Mouse (Mus musculus): ENCODE results near the gene Slc9a1.

Gene Slc9a1

DNA sequence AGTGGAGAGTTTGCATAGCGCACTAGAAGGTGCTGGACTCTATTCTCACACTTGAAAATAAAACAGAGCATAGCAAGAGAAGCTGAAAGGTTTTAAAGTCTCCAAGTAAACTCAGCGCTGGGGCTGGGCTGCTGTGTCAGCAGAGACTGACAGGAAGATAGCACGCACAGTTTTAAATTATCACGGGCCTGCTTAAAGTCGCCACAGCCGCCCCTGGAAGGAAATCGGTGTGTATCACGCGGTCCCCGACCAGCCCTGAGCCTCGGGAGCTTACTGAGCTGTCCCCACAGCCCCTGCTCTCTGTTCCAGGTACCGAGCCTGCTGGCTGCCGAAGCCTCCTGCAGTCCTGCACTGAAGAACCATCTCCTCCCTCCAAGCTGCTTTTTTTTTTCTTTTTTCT lies 32.5 kb downstream of the Slc9a1 start:
- DNase-seq (ENCODE audit: low spot score in 2 of 2): no peak

- DNase-seq (ENCODE audit: low spot score in 2 of 2): no peak
Measured at GRCm38 (mm10) chr4:133403611-133404228, 34.2 kb downstream of the Slc9a1 start.

GRCm38 (mm10) chr4:133404256-133404655 lies 34.8 kb downstream of the Slc9a1 start:
- DNase-seq (ENCODE audit: low spot score in 2 of 2): no peak

DNA sequence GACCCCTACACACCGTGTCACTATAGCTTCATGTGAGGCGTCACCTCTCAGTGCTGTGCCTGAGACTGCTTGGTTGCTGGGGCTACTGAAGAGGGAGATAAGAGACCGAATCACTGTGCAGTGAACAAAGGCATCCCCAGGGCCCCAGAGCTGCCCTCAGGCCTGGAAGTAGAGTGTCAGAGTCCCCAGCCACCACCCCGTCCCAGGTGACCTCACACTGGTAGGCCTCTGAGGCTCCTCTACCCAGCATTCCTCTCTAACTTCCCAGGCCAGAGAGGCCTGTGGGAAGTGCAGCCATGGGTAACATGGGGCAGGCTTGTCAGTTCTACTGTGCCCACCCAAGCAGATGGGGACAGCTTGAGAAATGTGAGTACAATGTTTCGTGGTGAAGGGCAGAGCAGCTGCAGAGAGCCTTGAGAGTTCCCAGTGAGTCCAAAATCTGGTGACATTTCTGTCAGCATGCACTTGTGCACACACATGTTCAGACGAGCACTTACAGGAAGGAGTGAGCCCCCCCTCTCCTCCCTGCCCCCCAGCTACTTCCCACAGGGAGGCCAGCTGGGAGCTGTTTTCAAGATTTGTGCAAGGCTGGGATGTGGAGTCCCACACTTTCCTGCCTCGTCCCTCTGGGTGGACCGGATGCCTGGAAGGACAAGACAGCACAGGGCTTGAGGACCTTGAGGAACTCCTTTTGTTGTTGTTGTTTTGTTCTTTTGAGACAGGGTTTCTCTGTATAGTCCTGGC lies 37.0 kb downstream of the Slc9a1 start:
- no peak for DNase-seq (ENCODE audit: low spot score in 2 of 2)

GRCm38 (mm10) chr4:133407114-133407787 lies 37.7 kb downstream of the Slc9a1 start:
- no peak for DNase-seq (ENCODE audit: low spot score in 2 of 2)

- DNase-seq (ENCODE audit: low spot score in 2 of 2): no peak
Measured at GRCm38 (mm10) chr4:133408006-133408405, 38.5 kb downstream of the Slc9a1 start.

- DNase-seq (ENCODE audit: low spot score in 2 of 2): no peak
Measured at GRCm38 (mm10) chr4:133410994-133411393, 41.5 kb downstream of the Slc9a1 start.

DNA sequence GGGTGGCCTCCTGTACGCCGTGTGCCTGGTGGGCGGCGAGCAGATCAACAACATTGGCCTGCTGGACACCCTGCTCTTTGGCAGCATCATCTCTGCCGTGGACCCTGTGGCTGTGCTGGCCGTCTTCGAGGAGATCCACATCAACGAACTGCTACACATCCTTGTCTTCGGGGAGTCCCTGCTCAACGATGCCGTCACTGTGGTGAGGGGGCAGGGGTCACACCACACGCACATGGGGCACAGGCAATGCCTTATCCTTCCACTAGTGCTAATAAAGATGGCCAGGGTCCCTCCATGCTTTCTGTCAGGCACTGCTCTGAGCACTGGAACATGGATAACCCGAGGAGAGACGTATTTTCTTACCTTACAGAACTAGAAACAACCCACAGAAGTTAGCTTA lies 42.6 kb downstream of the Slc9a1 start:
- no peak for DNase-seq (ENCODE audit: low spot score in 2 of 2)

DNA sequence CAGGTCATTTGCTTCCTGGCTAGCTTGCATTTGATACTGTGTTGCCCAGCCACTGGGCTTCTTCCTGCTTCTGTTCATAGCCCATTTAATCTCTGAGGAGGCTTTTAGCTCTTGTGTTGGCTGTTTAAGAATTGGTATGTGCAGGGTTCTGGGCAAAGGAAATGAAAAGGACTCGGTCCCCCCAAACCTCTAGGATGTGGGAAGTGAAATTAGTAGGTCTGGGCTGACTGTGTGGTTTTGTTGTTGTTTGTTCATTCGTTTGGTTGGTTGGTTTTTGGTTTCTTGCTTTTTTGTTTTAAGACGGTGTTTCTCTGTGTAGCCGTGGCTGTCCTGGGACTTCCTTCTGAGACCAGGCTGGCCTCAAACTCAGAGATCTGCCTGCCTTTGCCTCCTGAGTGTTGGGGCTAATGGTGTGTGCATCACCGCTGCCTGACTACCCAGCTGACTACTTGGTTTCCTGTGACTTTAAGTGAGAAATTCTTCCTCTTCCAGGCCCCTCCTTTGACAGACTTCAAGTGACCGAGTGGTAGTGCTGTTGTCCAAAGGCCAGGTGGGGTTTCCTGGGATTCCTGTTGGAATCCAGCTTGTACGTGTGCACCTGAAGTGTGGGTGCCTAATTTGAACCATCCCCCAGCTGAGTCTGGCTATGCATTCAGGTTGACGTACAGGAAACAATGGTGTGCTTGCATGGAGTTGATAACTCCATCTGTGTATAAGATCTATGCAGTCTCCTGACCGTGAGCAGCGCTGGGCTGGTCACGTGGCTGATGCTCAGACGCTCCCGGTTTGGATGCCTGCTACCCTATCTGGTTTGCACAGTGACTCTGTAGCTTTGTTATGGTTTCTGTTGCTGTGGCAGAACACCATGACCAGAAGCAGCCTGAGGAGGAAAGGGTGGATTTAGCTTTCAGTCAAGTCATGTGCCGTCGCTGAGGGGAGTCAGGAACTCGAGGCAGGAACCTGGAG lies 43.4 kb downstream of the Slc9a1 start:
- no peak for DNase-seq (ENCODE audit: low spot score in 2 of 2)

DNA sequence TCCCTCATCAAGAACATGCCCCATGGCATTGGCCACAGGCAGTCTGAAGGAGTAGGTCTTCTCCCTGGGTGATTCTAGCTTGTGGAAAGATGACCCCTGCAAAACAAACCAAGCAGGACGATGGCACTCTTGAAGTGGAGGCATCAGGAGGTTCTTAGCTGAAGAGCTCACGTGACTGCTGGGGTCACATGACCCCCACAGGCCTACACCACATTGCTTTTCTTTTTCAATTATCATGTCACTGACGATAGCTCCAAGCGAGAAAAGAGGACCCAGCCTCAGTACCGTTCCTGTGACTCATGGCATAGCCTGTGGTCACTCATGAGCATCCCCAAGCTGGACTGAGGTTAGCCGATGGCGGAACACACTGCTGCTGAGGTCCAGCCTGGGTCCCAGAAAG lies 44.1 kb downstream of the Slc9a1 start:
- no peak for DNase-seq (ENCODE audit: low spot score in 2 of 2)

DNA sequence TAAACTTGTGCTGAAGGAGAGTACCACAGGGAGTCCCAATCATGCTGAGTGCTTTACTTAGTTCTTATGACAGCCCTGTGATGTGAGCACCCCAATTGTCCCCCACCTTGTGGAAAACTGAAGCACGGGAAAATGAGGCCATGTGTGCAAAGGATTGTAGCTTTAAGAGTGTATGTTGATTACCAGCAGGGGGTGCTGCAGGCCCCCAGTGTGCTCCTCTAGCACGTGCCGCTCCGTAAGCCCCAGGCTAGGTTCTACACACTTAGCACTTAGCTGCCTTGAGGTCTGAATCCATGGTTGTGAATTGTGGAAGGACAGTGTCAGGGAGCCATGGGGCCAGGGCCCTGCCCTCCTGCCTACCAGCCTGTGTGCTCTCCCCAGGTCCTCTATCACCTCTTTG lies 45.4 kb downstream of the Slc9a1 start:
- no peak for DNase-seq (ENCODE audit: low spot score in 2 of 2)

DNA sequence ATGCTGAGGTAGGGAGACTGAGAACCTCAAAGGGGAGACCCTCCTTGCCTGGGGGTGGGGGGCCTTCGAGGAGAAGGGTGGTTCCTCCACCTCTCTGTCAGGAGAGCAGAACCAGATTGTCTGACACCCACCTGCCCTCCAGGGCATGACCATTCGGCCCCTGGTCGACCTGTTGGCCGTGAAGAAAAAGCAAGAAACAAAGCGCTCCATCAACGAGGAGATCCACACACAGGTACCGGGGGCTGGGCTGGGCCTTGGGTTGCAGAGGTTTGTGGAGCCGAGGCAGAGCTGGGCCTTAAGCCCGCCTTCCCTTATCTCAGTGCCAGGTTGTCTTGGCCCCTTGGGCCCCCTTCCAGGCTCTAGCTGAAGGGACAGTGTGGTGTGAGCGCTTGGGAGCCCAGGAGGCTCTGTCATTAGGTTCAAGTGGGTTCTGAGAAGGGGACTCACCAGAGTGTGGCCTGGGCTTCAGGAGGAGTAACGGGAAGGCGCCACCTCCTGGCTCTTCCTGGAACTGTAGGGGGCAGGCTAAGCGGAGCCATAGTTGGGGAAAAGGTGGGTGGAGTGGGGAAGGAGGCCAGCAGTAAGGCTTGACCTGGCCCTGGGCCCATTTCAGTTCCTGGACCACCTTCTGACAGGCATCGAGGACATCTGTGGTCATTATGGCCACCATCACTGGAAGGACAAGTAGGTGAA lies 50.0 kb downstream of the Slc9a1 start:
- no peak for DNase-seq (ENCODE audit: low spot score in 2 of 2)

DNA sequence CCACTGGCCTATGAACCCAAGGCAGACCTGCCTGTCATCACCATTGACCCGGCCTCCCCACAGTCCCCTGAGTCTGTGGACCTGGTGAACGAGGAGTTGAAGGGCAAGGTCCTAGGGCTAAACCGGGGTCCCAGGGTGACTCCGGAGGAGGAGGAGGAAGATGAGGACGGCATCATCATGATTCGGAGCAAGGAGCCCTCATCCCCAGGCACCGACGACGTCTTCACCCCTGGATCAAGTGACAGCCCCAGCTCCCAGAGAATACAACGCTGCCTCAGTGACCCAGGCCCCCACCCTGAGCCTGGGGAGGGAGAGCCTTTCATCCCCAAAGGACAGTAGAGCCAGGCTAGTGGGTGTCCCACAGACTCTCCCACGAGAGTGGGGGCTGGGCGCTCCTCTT lies 52.5 kb downstream of the Slc9a1 start:
- no peak for DNase-seq (ENCODE audit: low spot score in 2 of 2)

GRCm38 (mm10) chr4:133422601-133423000 lies 53.1 kb downstream of the Slc9a1 start:
- no peak for DNase-seq (ENCODE audit: low spot score in 2 of 2)

GRCm38 (mm10) chr4:133423108-133423507 lies 53.6 kb downstream of the Slc9a1 start:
- no peak for DNase-seq (ENCODE audit: low spot score in 2 of 2)

- no peak for DNase-seq (ENCODE audit: low spot score in 2 of 2)
Measured at GRCm38 (mm10) chr4:133423691-133424090, 54.2 kb downstream of the Slc9a1 start.

DNA sequence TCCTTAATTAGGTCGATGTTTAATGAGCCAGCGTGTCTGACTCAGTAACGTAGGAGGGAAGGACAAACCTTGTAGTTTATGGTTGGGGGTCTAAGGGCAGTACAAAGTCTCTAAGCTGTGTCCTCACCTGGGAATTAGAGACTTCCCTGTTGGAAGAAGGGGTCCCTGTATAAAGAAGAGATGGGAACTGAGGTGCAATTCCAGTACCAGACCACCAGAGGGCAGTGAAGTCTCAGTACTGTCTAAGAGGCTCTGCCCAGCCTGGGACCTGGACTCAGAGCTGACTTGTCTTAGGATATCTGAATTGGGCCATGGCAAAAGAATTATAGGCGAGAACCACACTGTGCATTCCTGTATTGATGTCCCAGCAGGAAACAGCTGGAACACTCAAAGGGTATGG lies 54.6 kb downstream of the Slc9a1 start:
- DNase-seq (ENCODE audit: low spot score in 2 of 2): peak in 1 of 2 experiments; percentile 47

GRCm38 (mm10) chr4:133426141-133426540 lies 56.6 kb downstream of the Slc9a1 start:
- DNase-seq (ENCODE audit: low spot score in 2 of 2): no peak

- no peak for DNase-seq (ENCODE audit: low spot score in 2 of 2)
Measured at GRCm38 (mm10) chr4:133431508-133431907, 62.0 kb downstream of the Slc9a1 start.

- DNase-seq (ENCODE audit: low spot score in 2 of 2): no peak
Measured at GRCm38 (mm10) chr4:133432560-133433171, 63.2 kb downstream of the Slc9a1 start.

DNA sequence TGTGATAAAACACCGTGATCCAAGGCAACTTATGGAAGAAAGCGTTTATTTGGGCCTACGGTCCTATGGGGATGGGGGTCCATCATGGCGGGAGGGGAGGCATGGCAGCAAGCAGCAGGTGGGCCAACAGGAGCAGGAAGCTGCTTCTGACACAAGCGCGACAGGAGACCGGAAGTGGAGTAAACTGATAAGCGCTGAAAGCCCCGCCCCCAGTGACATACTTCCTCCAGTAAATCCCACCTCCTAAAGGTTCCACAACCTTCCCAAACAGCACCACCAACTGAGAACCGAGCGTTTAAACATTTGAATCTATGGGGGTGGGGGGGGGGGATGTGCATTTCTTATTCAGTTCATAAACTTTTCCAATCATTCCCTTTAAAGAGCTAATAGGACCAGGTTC lies 66.4 kb downstream of the Slc9a1 start:
- DNase-seq (ENCODE audit: low spot score in 2 of 2): no peak
